Mouse (Mus musculus): Measurements from ENCODE around the gene Skint6.
"Not testable (repeated sequence)": the region's sequence is repeated elsewhere in the genome, so short reads cannot be mapped to it uniquely, and the experiment has no call there.

Skint6 gene

DNA sequence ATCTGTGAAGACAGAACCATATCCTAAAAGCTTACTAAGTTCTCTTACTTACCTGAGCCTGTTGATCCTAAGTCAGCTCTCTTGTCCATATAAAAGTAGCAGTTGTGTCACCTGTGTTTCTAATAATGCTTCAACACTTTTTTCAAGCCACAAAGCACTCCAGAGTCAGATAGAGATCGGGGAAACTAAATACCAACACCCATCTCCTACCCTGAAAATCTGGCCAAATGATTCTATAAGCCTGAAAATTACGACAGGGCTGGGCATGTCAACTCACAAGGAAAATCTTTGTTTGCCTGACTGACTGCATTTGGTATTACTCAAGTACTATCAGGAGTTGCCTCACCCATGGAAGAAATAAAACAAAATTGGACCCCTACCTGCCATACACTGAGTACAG lies at the start of gene Skint6:
Gene Skint6 (minus strand): TSS at position 101 of the 400 bp plus-strand sequence.
- DNase-seq (ENCODE audit: low spot score in 2 of 2) = no peak

DNA sequence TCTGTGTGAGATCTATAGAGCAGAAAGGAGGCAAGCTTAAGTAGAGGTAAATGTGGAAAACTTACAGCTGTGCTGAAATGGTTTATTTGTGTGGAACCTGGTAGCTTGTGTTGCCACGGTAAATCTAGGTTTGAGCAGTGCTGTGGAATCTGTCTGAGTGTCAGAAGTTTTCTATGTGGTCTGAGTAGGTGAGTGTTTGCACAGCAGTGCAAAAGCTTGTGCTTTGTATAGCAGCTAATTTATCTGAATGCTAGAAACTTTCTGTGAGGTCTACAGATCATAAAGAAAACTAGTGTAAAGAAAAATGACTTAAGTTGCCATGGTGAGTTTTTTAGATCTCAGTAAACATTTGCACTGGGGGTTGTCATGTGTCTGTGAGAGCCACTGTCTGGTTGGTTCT lies 34.1 kb upstream of the Skint6 start:
- no peak for DNase-seq (ENCODE audit: low spot score in 2 of 2)

GRCm38 (mm10) chr4:113301773-113302473 lies 15.2 kb upstream of the Skint6 start:
- no peak for DNase-seq (ENCODE audit: low spot score in 2 of 2)

GRCm38 (mm10) chr4:113263363-113264060 lies 23.3 kb downstream of the Skint6 start:
- DNase-seq (ENCODE audit: low spot score in 2 of 2) = no peak

GRCm38 (mm10) chr4:113245808-113246207 lies 41.0 kb downstream of the Skint6 start:
- no peak for DNase-seq (ENCODE audit: low spot score in 2 of 2)

DNA sequence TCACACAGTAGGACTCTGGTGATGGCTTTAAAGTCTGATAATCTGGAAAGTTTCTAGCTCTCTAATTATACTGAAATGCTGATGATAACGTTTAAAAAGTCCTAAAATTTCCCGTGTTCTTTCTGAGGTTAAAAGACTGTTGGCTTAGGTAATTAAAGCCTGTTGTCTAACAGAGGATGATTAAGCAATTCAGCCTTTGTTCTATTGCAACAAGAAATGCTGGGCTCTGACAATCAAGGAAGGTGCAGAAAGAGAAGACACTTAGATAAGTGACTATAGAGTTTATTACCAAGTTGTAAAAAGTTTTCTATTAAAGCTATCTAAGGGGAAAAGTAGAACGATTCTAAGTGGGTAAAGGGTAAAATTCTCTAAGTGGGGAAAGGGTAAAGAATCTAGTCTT lies 219.2 kb downstream of the Skint6 start:
- DNase-seq (ENCODE audit: low spot score in 2 of 2) = no peak

DNA sequence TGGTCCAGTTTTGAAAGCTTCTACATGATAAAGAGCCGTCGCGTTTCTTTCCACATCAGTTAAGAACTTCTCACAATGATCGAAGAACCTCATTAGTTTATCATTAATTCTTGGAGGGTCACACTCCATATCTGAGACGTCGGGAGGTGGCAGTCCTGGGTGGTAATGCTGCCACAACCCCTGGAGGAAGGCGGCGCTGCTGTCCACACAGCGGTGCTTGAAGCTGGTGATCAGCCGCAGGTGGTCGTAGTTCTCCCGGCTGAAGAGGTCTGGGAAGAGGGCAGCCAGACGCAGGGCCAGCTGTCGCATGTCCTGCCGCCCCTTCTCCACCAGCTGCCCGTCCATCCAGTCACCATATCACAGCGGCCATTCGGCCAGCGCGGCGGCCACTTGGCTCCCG lies 307.6 kb downstream of the Skint6 start:
- not testable (repeated sequence) for DNase-seq (ENCODE audit: low spot score in 2 of 2)

GRCm38 (mm10) chr4:112790646-112791045 lies 496.1 kb downstream of the Skint6 start:
- DNase-seq (ENCODE audit: low spot score in 2 of 2) = no peak

- no peak for DNase-seq (ENCODE audit: low spot score in 2 of 2)
These were observed 512.0 kb downstream of the Skint6 start, which contains the start of gene Skint10 for GRCm38 (mm10) chr4:112774766-112775165. Gene Skint10, minus strand, starts transcription at chr4:112774866.
